Mouse (Mus musculus): ENCODE measurements around the gene Olfml3. TPM values are rescaled to one million over a fixed set of nuclear protein-coding genes. Genes with fewer than 3 reads are reported as not detected.

Gene Olfml3
- total RNA-seq, 4 experiments from 2014 or later, result 4.4 to 5.2 (median 5.0) TPM

- no peak for DNase-seq (ENCODE audit: low spot score)
Observed at GRCm38 (mm10) chr3:103709470-103710040, 28.2 kb downstream of the Olfml3 start.

- DNase-seq (ENCODE audit: low spot score), result no peak
Observed at GRCm38 (mm10) chr3:103705426-103705825, 32.4 kb downstream of the Olfml3 start.

- DNase-seq (ENCODE audit: low spot score), result no peak
Observed at GRCm38 (mm10) chr3:103704661-103705060, 33.1 kb downstream of the Olfml3 start.

- no peak for DNase-seq (ENCODE audit: low spot score)
Observed at GRCm38 (mm10) chr3:103696388-103696925, 41.3 kb downstream of the Olfml3 start.

- DNase-seq (ENCODE audit: low spot score), result no peak
Observed at GRCm38 (mm10) chr3:103695556-103695955, 42.2 kb downstream of the Olfml3 start.

- DNase-seq (ENCODE audit: low spot score), result peak; percentile 26
Observed at GRCm38 (mm10) chr3:103690506-103690905, 47.3 kb downstream of the Olfml3 start.

GRCm38 (mm10) chr3:103689043-103689442 is 48.8 kb downstream of the Olfml3 start:
- no peak for DNase-seq (ENCODE audit: low spot score)

GRCm38 (mm10) chr3:103683966-103684319 is 53.9 kb downstream of the Olfml3 start:
- DNase-seq (ENCODE audit: low spot score), result no peak

GRCm38 (mm10) chr3:103683234-103683965 is 54.4 kb downstream of the Olfml3 start:
- DNase-seq (ENCODE audit: low spot score), result no peak

GRCm38 (mm10) chr3:103682473-103682872 is 55.3 kb downstream of the Olfml3 start:
- DNase-seq (ENCODE audit: low spot score), result no peak

- no peak for DNase-seq (ENCODE audit: low spot score)
Observed at GRCm38 (mm10) chr3:103678811-103679210, 59.0 kb downstream of the Olfml3 start.

- no peak for DNase-seq (ENCODE audit: low spot score)
Observed at GRCm38 (mm10) chr3:103672716-103673115, 65.1 kb downstream of the Olfml3 start.

Other genes starting within 250 kb of the Olfml3 start
- not detected for gene Syt6, start 162.8 kb downstream of the Olfml3 start, total RNA-seq (2022)
- gene Atg4a-ps, start 91.9 kb downstream of the Olfml3 start, total RNA-seq (2022), result 1 to 10 TPM in 2 of 4 experiments, not detected in 2; 2.1 to 3.1 TPM
- gene Gm10964, start 1.4 kb upstream of the Olfml3 start, total RNA-seq (2022), result not detected
- gene Hipk1, start 53.6 kb upstream of the Olfml3 start, total RNA-seq (2022), result 100 to 1,000 TPM in 1 of 4 experiments, 10 to 100 TPM in 3; 83.0 to 105 (median 93.9) TPM
- 1 to 10 TPM; 5.3 to 9.6 (median 7.2) TPM for gene Dclre1b, start 71.4 kb upstream of the Olfml3 start, total RNA-seq (2022)
- 10 to 100 TPM; 14.0 to 16.6 (median 15.9) TPM for gene Ap4b1, start 71.5 kb upstream of the Olfml3 start, total RNA-seq (2022)
- gene Gm43064, start 71.6 kb upstream of the Olfml3 start, total RNA-seq (2022), result not detected
- not detected for gene Bcl2l15, start 94.6 kb upstream of the Olfml3 start, total RNA-seq (2022)
- gene Ptpn22, start 121.8 kb upstream of the Olfml3 start, total RNA-seq (2022), result under 1 TPM; 0.24 to 0.92 (median 0.50) TPM
- 1 to 10 TPM; 5.6 to 8.1 (median 7.0) TPM for gene Rsbn1, start 176.1 kb upstream of the Olfml3 start, total RNA-seq (2022)
- 1 to 10 TPM; 4.9 to 6.9 (median 6.4) TPM for gene Phtf1, start 230.1 kb upstream of the Olfml3 start, total RNA-seq (2022)